Mouse (Mus musculus) liver, adult 2 months (tissue): ENCODE results near the gene Gm9999.

Experiments
- CTCF ChIP-seq: fragments of 200-500 bp; IDR thresholded peaks from 2 replicates; pipeline ENCODE4 v1.5.1; 2011; ENCODE audit warnings: low read depth, low read length, control low read depth
- POLR2A ChIP-seq: fragments of 200-500 bp; IDR thresholded peaks from 2 replicates; pipeline ENCODE4 v1.6.1; 2011; ENCODE audit warnings: low read length, control low read depth; ENCODE audit not compliant: insufficient read depth; ENCODE audit errors: extremely low read depth

DNA sequence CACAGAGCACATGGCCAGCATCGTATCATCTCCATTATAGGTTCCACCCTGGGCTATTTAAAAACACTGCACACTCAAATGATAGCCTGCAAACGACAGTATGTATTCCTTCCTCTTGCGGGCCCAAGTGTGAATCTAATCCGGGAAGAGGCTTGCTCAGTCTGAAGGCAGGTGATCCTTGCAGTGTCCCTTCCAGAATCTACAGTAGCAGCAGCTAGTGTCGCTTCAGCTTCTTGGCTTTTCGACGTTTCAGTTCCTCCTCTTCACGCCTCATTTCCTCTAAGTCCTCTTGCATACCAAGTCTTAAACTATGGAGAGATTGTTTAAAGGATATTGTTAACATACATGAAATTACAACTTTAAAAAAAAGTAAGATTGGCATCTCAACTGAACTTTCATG is 9.7 kb downstream of the Gm9999 start:
- no peak for TF ChIP-seq CTCF
- TF ChIP-seq POLR2A, result no peak
